Mouse (Mus musculus) intestine, postnatal 0 days (tissue): ENCODE measurements around the gene Aldh1a1. TPM values are rescaled to one million over a fixed set of nuclear protein-coding genes. Genes with fewer than 3 reads are reported as not detected.

ENCODE experiments used
- ATAC-seq: fragments of 200-750 bp; cut with Nextera tagmentation; 2 replicates; pipeline ENCODE4 v1.8.0; 2017; ENCODE audit warnings: mild to moderate bottlenecking, moderate TSS enrichment, moderate library complexity
- H3K27ac ChIP-seq: fragments of 300-500 bp; sonication (generic); 2 replicates; pipeline ENCODE4 v1.5.1; 2014; ENCODE audit warnings: mild to moderate bottlenecking, low read depth, low read length, moderate library complexity
- H3K27me3 ChIP-seq: fragments of 300-500 bp; sonication (generic); replicated peaks from 2 replicates; pipeline ENCODE4 v1.6.1; 2014; ENCODE audit warnings: low read length, mixed read lengths; ENCODE audit not compliant: control insufficient read depth, insufficient read depth
- H3K36me3 ChIP-seq: fragments of 300-500 bp; sonication (generic); 2 replicates; pipeline ENCODE4 v1.6.1; 2014; ENCODE audit warnings: mild to moderate bottlenecking, moderate library complexity; ENCODE audit not compliant: control insufficient read depth, insufficient read depth
- H3K4me1 ChIP-seq: fragments of 300-500 bp; sonication (generic); replicated peaks from 2 replicates; pipeline ENCODE4 v1.6.1; 2014; ENCODE audit warnings: antibody characterized with exemption, low read length, mixed read lengths; ENCODE audit not compliant: control insufficient read depth, insufficient read depth
- H3K4me2 ChIP-seq: fragments of 300-500 bp; sonication (generic); replicated peaks from 2 replicates; pipeline ENCODE4 v1.6.1; 2014; ENCODE audit warnings: low read depth, mild to moderate bottlenecking, moderate library complexity
- H3K4me3 ChIP-seq: fragments of 300-500 bp; sonication (generic); 2 replicates; pipeline ENCODE4 v1.5.1; 2014; ENCODE audit warnings: low read depth, low read length
- H3K9ac ChIP-seq: fragments of 300-500 bp; sonication (generic); 2 replicates; pipeline ENCODE4 v1.6.1; 2014; ENCODE audit warnings: mild to moderate bottlenecking, low read depth, low read length
- H3K9me3 ChIP-seq: fragments of 300-500 bp; sonication (generic); 2 replicates; pipeline ENCODE4 v1.6.1; 2016; ENCODE audit warnings: mixed run types; ENCODE audit not compliant: control insufficient read depth
- CTCF ChIP-seq: sonication (generic); IDR thresholded peaks from 2 replicates; pipeline ENCODE4 v1.5.1; 2016; ENCODE audit warnings: low read depth, mild to moderate bottlenecking, control low read depth, antibody characterized with exemption, moderate library complexity
- WGBS: fragments of 180-500 bp; shearing (Covaris S2); extraction: QIAGEN DNeasy Blood & Tissue Kit; methylation state at CpG from one replicate; pipeline ENCODE4 v1.1.7; 2014; 5-methylcytosine and 5-hydroxymethylcytosine counted together
- polyA plus RNA-seq: library from polyadenylated mRNA; unstranded; fragments of >200 nt; fragmentation: Nextera tagmentation; extraction: Ambion mirVana; gene quantifications from 2 replicates; pipeline ENCODE4 v1.2.1, GENCODE M21; 2015

The Aldh1a1 gene
- polyA plus RNA-seq, 1 experiment from 2014 or later: 37.4 TPM

DNA sequence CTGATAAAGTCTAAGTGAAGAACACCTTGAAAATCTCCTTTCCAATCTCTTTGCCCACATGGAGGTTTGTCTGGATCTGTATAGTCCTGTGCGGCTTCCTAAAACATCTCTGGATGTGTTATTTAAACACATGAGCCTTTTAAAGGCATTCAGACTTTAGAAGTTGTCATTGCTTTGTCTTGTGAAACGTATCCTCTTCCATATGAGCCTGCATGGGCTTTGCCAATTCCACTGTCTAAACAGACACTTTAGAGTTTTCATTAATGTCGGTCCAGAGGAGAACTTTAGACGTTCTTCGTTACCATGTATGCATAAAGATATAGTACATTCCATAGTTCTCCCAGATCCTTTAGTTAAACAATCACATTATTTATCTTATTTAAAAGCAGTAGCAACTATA lies 84.9 kb downstream of the Aldh1a1 start:
- no peak for TF ChIP-seq CTCF
- no peaks in the 10 kb centered on the region for H3K27me3 ChIP-seq
- no peaks in the 10 kb centered on the region for H3K4me1 ChIP-seq
- H3K4me2 ChIP-seq: no peak overlapping the region
- no peak overlapping the region for H3K27ac ChIP-seq
- no peak overlapping the region for H3K9ac ChIP-seq
- WGBS: 62% methylated on average over 5 of the region's 5 CpGs
- H3K4me3 ChIP-seq: no peak overlapping the region
- H3K36me3 ChIP-seq: no peaks in the 10 kb centered on the region
- no peak for ATAC-seq
- no peaks in the 10 kb centered on the region for H3K9me3 ChIP-seq

DNA sequence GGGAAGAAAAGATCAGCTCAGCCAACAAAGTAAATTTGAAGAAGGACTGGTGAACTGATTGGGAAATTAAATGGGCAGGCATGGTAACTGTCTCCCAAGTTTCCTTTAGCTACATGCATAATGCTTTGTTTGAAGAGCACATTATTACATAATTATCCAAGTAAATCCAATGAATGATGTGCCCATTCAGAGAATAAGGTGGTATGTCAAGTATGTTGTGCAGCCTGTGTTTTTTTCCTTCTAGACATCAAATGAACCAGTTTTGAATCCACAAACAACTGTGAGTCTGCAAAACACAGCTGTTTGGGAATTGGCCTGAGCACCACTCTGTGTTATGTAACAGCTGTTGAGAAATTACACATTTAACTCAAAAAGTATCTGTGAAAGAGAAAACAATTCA lies 107.4 kb downstream of the Aldh1a1 start:
- no peak overlapping the region for H3K9ac ChIP-seq
- H3K4me1 ChIP-seq: no peaks in the 10 kb centered on the region; the same call in 1 of the 2 replicates
- H3K36me3 ChIP-seq: no peaks in the 10 kb centered on the region
- no peak for ATAC-seq
- H3K27ac ChIP-seq: no peak overlapping the region
- no peak overlapping the region for H3K4me3 ChIP-seq
- no peak overlapping the region for H3K4me2 ChIP-seq
- no peaks in the 10 kb centered on the region for H3K9me3 ChIP-seq
- no peaks in the 10 kb centered on the region for H3K27me3 ChIP-seq
- no peak for TF ChIP-seq CTCF

DNA sequence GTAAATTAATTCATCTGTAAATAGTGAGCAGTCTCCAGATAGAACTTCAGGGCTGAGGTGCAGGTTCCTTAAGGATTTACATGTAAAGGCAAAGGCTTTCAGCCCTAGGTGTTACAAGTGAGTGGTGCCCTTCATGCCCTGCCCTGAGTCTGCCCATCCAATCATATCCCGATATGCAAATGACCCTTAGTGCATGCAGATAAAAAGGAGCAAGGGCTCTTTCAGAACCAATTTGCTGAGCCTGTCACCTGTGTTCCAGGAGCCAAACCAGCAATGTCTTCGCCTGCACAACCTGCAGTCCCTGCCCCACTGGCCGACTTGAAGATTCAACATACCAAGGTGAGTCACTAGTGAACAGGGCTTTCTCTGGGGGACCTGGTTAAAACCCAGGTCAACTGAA lies 109.2 kb downstream of the Aldh1a1 start:
- WGBS: 33% methylated on average over 3 of the region's 3 CpGs
- Histone ChIP-seq H3K9me3 (no peaks in the 10 kb centered on the region), H3K4me1 (no peaks in the 10 kb centered on the region; the same call in 1 of the 2 replicates), H3K27me3 (no peaks in the 10 kb centered on the region), H3K4me3 (peak overlapping the region; percentile 22), H3K4me2 (peak overlapping the region; percentile 56), H3K9ac (peak overlapping the region; percentile 26; the same call in 1 of the 2 replicates), H3K36me3 (no peaks in the 10 kb centered on the region), H3K27ac (no peak overlapping the region)
- TF ChIP-seq CTCF: no peak
- peak; percentile 96 for ATAC-seq

DNA sequence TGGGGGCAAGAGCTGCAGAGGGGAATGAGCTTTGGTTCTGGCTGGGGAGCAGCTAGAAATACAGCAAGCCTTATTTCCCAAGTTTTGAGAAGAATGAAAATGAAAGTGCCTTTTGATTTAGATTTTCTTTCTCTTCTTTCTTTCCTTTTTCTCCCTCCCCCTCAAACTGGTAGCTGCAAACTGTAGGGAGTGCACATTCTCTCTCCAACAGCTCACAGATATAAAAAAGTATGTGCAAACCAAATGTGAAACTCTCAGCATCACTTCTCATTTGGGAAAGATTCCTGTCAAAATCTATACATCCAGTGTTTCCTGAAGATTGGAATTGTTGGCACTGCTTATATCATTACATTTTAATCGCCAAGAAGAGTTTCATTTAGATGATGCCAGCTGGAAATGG lies 110.7 kb downstream of the Aldh1a1 start:
- no peak for ATAC-seq
- 72% methylated on average over 1 of the region's 1 CpGs for WGBS
- H3K4me2 ChIP-seq: peak overlapping the region; percentile 56; the same call in 1 of the 2 replicates
- no peaks in the 10 kb centered on the region for H3K27me3 ChIP-seq
- H3K4me3 ChIP-seq: peak overlapping the region; percentile 22; the same call in 1 of the 2 replicates
- H3K9me3 ChIP-seq: no peaks in the 10 kb centered on the region
- H3K27ac ChIP-seq: no peak overlapping the region
- H3K9ac ChIP-seq: no peak overlapping the region
- no peaks in the 10 kb centered on the region; the same call in 1 of the 2 replicates for H3K4me1 ChIP-seq
- TF ChIP-seq CTCF: no peak
- no peaks in the 10 kb centered on the region for H3K36me3 ChIP-seq

DNA sequence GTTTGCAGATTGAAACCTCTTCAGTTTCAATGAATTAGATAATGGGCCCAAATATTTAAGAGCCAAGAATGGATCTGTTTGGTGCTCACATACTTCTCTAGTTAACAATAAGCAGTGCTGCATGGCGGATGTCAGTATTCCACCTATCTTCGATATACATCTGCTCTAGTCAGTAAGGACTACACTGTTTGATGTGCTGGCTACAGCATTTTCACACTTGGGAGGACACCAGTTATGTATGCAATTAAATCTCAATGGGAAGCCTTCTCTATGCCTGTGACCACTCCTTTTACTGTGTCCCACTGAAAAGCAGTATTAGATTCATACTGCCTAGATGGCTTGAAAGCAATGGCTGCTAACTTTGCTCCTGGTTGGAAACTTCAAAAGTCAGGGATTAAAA lies 111.4 kb downstream of the Aldh1a1 start:
- ATAC-seq: no peak
- Histone ChIP-seq H3K4me1 (no peaks in the 10 kb centered on the region; the same call in 1 of the 2 replicates), H3K27ac (no peak overlapping the region), H3K9ac (no peak overlapping the region), H3K4me2 (0 out of 2 replicates have a peak overlapping the region, but pooled peaks have one; percentile 56), H3K4me3 (no peak overlapping the region), H3K27me3 (no peaks in the 10 kb centered on the region), H3K36me3 (no peaks in the 10 kb centered on the region), H3K9me3 (no peaks in the 10 kb centered on the region)
- TF ChIP-seq CTCF: no peak
- 91% methylated on average over 2 of the region's 2 CpGs for WGBS

DNA sequence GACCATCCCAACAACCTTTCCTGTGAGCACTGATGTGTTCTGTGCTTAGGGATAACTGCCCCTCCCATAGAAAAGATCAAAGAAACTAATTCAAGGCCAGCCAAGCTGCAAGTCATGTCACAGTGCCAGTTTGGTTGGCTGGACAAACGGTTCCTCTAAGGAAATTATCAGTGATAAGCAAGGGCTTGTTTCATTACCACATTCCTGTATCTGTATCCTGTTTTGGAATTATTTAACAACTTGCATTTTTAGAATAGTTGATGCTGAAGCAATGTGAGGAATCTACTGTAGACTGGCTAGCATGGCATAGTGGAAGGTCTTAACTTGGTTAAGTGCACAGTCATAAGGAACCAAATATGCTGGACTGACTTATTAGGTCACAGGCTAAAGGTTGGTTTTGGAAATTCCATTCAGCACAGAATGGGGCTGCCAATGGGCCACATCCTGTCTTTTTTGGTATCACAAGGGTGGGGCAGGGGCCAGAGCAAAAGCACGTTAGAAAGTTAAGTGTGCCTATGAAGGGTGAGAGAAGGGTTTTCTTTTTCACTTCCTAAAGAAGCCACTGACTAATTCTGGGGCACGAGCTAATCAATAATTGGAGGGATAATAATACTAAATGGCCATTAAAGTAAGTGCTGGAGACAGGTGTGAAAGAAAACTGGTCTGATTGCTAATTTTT lies 121.9 kb downstream of the Aldh1a1 start:
- H3K4me3 ChIP-seq: no peak overlapping the region
- no peak overlapping the region for H3K9ac ChIP-seq
- 43% methylated on average over 3 of the region's 3 CpGs for WGBS
- no peaks in the 10 kb centered on the region for H3K36me3 ChIP-seq
- no peaks in the 10 kb centered on the region for H3K27me3 ChIP-seq
- TF ChIP-seq CTCF: no peak
- no peak overlapping the region for H3K4me2 ChIP-seq
- H3K9me3 ChIP-seq: no peaks in the 10 kb centered on the region
- H3K27ac ChIP-seq: no peak overlapping the region
- H3K4me1 ChIP-seq: no peaks in the 10 kb centered on the region
- ATAC-seq: no peak
